Mouse (Mus musculus) heart, postnatal 14 days (tissue): ENCODE measurements around the gene Egfr. TPM values are rescaled to one million over a fixed set of nuclear protein-coding genes. Genes with fewer than 3 reads are reported as not detected.

Source experiments
- DNase-seq, 2 experiments: peaks; one replicate each; pipeline ENCODE4 v3.0.0; 2021 to 2022
- intact Hi-C: fragments of 180-260 bp; cut with DNase I; formaldehyde crosslinking; loops from one replicate; pipeline ENCODE4 v1.15.1; 2025
- long read RNA-seq, 2 experiments: library from polyadenylated mRNA; stranded (forward); transcript quantifications; one replicate each; pipeline ENCODE4 v2.0.0; 2021
- total RNA-seq, 2 experiments: library from RNA; stranded (reverse); gene quantifications; 2 replicates each; pipeline ENCODE4 v1.2.3; 2021

Gene Egfr
- 10 to 100 TPM in 1 of 2 experiments, 1 to 10 TPM in 1; 10.0 to 13.3 TPM for total RNA-seq
- long read RNA-seq, experiment 1, partial matches to known transcripts = 0 of 2 reads
- long read RNA-seq, experiment 1, other reads (novel, unspliced or antisense) = 0 of 2 reads
- long read RNA-seq, experiment 2 = 0 reads

DNA sequence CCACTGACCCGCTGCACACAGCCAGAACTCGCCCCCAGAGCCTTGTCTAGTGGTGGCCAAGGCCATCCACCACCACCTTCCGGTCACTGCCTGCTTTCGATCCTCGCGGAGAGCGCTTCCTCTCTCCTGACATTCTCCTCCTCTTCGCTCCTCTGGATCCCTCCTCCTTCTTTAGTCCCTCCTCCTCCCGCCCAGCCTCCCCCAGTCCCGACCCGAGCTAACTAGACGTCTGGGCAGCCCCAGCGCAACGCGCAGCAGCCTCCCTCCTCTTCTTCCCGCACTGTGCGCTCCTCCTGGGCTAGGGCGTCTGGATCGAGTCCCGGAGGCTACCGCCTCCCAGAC, at the start of gene Egfr:
Gene Egfr (plus strand): TSS at position 197 of the 342 bp plus-strand sequence.
- peak; percentile 67 to 76 for DNase-seq
- intact Hi-C loops = loop anchor here (5.0 kb wide), 2 partner anchors 110 to 225 kb away; no protein-coding TSS in a partner anchor

DNA sequence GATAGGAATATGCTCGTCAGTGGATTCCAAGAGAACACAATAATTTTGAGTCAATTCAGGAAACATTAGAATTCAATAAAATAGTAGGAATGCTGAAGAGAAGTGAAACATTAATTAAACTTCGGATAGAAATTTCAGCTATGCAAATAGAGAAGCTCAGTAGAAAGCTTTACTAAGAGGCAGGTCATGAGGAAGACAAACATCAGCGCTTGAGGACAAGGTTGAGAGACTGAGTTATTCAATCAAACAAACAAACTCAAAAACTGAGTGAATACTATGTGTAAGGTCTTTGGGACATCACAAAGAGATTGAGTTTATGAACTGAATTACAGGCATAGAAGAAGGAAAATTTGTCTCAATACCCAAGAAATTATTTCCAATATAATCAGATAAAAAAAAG, 48.8 kb upstream of the Egfr start:
- intact Hi-C loops = no loop called here
- DNase-seq = no peak

DNA sequence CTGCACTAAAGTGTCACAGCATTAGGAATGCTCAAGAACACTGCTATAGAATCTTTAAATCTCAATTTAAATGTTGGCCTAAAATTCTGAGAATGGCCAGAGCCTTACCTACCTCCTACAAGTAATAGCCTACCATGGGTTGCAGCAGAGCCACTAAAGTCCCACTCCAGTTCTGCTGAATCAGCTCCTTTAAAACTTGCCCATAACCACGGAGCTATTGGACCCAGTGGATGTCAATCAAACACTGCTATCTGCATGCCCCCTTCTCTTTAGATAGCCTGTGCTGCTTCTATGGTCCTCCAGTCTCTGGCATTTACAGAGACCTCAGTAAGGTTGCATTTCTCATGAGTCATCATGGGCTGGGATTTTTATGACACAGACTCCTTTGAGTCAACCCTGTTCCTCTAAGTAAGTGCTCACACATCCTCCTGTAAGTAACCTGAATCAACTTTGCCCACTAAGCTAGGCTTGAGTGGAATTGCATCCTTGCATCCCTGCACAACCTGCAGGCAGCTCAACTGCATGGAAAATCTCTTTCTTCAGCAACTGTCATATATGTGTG, 16.8 kb upstream of the Egfr start:
- no peak for DNase-seq
- intact Hi-C loops = no loop called here

DNA sequence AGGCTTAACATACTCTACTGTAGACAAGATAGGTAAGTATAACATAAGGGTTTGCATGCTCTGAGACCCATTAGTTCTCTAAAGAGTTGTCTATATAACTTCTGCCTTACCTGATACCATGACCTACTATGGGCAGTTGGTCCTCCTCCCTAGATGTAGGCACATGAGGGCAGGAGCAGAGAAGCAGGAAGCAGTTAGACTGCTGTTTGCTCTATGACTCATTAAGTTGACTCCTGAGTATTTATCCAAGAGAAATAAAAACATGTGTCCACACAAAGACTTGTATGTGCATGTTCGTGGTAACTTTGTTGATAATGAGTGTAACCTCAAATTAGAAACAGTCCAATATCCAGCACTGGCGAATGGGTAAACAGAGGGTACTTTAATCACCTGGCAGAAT, 14.7 kb upstream of the Egfr start:
- intact Hi-C loops = no loop called here
- DNase-seq = no peak

DNA sequence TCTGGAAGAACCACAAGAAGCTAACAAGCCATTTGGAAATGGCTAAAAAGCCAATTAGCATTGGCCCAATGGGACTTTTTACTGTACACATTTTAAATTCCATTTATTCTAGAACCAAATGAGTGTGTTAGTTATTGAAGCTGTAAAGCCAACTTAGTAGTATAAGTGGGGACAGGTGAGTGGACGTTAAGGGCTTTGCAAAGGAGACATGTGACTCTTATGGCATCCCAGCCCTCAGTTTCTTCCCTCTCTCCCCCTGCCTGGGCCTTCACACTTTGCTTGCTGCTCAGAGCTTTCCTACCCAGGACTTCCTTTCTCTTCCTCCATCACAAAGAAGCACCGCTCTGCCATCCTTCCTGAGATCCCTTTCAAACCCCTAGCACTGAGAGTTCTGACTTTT, 13.3 kb upstream of the Egfr start:
- intact Hi-C loops = no loop called here
- DNase-seq = no peak

DNA sequence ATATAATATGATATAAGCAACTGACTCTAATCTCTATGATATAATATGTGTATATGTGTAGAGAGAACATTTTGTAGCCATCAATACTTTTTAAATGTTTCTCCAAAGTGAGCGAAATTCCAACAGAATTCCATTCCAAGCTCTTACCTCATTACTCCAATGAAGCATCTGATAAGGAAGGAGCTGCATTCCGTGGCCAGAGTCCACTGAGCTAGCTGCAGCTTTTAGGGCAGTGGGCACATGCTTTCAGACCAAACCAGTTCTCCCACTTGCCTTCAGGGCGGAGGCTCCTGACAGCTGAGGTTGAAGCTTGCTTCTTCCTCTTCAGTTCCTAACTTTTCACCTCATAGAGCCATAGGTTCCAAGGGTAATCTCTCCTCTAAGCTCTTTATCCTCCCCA, 12.8 kb upstream of the Egfr start:
- no peak for DNase-seq
- intact Hi-C loops = no loop called here

DNA sequence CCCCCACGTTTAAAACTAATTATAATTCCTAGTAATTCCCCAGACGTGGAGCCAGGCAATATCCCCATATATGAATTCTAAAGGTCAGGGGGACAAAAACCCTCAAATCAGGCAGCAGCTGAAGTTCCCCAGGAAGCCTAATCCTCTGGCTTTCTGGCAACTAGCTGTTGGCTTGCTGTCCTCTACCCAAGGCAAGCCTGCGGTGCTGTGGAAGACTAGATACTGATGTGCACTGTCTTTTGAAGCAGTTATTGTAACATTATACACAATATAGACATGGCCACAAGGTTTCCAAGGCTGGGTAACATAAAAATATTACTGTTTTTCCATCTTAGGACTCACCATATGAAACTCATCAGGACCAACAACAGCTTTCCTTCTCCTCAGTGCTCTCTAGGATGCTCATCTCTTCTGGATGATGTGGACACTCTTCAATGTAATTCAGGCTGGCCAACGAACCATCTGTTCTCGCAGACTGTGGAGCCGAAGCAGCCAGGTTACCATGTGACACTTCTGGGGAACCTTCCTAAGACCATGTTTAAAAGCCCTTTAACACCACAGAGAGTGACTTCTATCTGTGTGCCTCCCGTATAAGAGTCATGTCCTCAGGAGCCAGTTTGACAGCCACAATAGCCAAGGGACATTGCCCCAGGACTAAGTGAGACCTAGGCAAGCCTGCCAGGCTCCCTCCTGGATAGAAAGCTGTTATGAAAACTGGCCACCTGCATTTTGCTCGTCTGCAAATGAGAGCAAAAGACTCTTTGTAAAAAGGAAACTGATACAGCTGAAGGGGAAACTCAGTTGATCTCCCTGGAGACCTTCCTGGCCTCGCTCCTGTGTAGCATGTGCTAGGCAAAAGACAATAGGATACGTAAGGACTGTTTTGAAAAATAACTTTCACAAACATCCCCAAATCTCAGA, 11.1 kb upstream of the Egfr start:
- no peak for DNase-seq
- intact Hi-C loops = no loop called here

DNA sequence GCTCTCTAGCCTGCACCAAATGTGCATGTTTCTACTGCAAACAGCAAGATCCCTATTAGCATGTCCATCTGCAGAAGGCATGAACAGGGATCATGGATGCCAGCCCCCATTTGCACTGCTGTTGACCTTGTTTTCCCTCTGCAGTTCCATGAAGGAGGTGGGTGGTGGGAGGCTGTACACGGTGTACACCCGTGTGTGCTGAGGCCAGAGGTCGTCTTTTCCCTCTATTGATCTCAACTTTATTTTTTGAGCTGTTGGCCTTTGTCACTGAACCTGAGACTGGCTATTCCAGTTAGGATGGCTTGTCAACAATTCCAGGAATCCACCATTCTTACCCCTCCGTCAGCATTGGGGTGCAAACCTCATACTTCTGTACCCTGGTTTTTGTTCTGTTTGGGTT, 9.8 kb upstream of the Egfr start:
- intact Hi-C loops = no loop called here
- DNase-seq = no peak

DNA sequence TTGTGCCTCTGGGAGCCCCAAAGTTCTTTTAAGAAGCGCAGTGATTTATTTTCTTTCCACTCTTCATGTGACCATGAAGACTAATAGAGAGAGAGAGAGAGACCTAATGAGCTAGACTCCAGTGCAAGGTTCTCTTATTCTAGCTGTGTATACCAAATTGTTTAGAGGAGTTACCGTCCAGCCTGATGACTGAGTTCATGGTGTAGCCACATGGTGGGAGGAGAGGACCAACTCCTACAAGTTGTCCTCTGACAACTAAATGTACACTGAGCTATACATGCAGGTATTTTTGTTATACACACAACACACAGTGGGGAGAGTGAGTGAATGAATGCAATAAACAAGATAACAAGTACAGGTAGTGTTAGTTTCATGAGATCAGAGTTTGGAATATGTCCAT, 9.2 kb upstream of the Egfr start:
- intact Hi-C loops = no loop called here
- no peak for DNase-seq

DNA sequence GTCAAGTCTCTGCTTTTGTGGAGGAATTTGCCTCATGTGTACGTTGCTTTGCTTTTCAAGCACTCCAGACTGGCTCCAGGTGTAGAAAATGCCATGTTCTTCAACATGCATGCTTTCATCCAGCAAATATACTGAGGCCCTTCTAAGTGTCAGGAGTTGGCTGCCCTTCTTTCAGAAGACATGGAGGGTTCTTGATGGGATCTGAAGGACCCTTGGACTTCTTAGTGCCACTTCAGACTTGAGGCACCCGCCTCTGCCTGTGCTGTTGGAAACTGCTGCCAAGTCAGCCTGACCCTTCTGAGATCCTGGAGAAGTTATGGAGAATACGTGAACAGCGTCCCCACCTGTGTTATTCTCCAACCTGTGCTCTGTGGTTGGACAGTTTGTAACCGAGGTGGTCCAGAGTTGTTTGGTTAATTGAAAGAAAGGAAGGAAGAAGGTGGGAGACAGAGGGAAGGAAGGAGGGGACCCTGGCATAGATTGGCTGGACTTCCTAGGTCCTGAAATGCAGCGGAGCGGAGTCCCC, 483 bp upstream of the Egfr start:
- intact Hi-C loops = loop anchor here (5.0 kb wide), 2 partner anchors 111 to 224 kb away; no protein-coding TSS in a partner anchor
- DNase-seq = no peak

DNA sequence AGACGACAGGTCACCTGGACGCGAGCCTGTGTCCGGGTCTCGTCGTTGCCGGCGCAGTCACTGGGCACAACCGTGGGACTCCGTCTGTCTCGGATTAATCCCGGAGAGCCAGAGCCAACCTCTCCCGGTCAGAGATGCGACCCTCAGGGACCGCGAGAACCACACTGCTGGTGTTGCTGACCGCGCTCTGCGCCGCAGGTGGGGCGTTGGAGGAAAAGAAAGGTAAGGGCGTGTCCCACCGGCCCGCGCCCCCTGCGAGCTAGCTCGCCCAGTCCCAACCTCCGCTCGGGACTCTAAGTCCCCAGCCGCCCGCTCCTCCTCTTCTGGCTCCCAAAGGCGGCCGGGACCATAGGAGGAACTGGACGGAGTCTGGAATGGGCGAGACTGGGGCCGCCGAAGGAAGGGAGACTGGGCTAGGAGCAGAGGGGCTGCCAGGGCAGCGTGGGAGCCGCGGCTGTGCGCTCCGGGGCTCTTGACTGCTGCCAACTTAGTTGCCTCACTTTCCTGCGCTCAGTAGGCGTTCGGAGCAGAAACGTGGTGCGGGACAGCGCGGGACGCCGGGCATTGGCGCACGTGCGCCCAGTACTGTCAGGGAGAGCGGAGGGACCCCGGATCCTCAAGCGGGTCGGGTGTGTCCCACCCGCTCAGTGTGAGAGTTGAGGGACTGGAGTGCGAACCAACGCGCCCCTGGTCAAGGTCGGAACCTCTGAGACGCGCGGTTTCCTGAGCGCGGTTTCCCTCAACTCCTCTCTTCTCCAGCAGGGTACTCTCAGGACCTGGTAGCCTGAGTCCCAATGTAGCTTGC, 548 bp downstream of the Egfr start:
- intact Hi-C loops = loop anchor here (5.0 kb wide), 2 partner anchors 110 to 225 kb away; no protein-coding TSS in a partner anchor
- peak; percentile 22 to 31 for DNase-seq

DNA sequence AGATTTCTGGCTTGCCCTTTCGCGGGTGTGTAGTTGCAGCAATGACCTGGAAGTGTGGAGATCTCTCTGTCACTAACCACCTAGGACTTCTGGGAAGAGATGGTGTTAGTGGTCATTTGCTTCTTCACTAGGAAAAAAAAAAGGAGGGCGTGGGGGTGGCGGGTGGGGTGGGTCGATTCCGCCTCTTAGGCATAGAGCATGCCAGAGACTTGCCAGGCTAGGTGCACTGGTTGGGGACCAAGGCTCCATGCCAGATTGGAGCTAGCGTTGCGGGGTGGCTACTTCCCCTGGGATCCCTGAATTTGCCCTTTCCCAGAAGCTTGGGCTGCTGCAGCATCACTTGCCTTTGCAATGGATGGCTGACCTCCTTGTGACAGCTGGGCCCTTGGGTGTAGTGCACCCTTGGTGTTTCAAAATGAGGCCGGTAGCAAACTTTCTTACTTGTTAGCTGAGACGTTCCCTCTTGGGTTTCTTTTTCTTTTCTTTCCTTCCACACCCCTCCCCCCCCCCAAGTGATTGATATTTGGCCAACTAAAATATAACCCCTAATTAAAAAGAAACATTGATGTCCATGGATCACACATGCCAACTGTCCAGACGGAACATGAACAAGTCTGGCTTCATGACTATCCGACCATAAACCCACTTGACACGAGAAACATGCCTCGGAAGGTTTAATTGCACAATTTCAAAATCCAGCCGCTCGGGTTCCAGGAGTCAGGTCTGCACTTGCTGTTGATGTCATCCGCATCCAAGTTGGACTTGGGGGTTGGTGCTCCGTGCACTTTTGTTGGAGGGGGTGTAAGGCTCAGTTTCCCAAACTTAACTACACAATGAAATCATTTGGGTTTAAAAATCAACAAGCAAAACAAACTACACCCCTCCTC, 1.4 kb downstream of the Egfr start:
- DNase-seq = no peak
- intact Hi-C loops = loop anchor here (5.0 kb wide), 2 partner anchors 109 to 226 kb away; no protein-coding TSS in a partner anchor

DNA sequence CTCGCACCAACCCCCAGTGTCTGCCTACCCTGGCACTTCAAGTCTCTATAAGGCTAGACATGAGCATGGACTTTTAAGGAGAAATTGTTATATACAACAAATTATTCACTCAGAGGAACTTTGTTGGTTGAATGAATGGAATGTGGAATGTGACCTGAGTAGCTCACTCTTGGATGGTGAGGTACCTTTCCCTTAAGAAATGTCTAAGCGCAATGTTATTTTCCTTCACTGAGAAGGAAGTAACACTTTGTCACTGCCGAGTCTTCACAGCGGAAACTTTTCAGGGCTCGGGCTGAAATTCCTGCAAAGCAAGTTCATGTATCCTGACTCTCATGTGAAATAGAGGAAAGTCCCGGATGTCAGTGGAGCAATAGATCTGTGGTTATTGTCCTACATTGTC, 7.9 kb downstream of the Egfr start:
- DNase-seq = no peak
- intact Hi-C loops = no loop called here

DNA sequence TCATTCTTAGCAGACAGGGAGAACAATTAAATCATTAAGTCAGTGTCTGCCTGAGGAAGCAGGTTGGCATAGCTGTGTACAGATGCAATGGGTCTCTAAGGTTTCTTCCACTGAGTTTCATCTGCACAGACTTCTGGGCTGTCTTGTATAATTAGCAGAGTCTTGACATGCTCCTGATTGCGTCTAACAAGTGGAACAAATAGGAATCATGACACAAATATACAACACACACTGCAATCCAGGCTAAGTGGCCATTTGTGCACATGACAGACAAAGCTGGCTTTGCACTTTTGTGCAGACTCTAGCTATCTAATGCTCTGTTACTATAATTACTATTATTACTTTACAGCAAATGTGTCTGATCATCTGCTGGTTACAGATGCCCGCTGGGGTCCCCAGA, 9.2 kb downstream of the Egfr start:
- no peak for DNase-seq
- intact Hi-C loops = no loop called here

DNA sequence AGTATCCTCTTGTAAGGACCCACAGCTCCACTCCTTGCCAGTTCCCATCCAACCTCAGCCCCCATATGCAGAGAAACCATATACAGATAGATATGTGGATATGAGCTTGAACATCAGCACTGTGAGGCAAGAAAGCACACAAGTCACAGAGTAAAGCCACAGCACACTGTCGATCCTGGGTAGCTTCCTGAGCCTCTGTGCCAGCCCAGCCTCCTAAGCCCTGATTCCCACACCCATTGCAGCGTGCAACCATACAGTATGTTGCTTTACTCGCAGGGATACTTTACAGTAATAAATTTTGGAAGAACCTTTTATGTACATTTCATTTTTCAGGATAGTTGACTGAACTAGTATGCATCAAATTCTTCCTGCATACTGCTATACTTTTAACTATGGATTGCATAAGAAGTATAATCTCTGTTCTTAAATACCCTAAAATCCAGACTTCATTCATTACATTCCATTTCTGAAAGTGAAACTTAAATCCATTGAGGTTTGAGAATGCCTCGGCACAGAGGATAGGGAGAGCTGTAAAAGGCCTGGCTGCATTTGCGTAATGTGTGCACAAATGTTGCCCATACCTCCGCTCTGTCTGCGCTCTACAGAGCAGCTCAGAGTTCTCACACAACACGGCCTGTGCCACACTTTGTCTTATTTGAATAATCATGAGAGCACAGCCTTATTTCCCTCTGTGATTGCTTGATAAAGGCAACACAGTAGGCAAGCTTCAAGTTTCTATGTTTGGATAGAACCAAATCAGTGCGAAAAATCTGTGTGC, 14.2 kb downstream of the Egfr start:
- intact Hi-C loops = no loop called here
- DNase-seq = no peak

DNA sequence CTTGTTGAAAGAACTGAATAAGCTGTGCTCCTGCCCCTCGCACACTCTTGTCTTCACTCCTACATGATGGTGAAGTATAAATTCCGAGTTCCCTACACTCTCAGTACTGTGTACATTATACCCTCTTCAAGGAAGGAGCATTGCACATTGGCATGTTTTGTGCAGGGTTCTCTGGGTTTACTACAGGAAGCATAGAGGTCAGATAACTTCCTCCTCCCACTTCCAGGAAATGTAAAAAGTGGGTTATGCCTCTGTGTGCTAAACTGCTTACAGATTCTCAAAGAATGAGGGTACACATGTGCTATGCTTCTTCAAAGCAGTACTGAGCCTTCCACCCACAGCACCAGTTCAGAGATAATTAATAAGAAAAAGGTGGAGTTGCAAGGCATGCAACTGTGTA, 16.0 kb downstream of the Egfr start:
- no peak for DNase-seq
- intact Hi-C loops = no loop called here

DNA sequence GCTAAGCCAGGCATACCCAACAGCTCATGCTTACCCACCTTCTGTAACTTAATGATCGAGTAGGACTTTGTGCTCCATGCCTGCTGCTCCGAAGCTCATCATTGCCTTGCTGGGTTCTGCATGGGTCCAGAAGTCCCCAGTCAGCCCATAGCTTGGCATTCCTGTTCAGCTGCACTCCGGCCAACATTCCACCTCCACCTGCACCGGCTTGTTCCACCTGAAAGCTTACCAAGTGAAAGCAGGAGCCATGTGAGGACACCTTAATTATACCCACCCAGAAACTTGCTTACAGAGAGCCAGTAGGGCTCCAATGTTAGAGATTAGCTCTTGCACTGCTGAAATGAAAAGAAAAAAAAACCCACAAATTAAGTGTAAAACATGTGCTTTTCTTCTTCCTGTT, 17.3 kb downstream of the Egfr start:
- no peak for DNase-seq
- intact Hi-C loops = no loop called here

DNA sequence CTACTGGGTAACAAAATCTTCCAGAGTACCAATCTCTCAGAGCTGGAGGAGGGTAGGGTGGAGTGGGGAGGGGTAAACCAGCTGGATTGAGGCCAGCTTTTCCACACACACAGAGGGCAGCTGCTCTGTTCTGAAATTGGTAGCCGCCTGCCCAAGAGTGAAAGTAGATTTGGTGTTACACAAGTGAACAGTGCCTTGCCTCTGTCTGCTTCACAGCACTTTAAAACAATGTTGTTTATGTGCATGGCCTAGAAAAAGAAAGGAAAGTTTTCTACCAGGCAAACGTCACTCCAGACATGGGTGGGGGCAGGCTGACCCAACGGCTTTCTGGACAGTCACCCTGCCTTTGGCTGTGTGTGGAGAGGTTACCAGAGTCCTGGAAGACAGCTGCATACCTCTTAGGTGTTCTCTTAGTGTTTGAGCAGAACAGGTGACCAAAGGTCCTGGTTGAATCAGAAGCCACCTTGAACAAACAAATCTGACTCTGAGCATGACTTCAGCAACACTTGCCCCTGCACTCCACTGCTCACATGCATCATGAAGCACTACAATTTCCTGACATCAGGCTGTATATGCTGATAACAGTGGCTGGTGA, 17.8 kb downstream of the Egfr start:
- intact Hi-C loops = no loop called here
- no peak for DNase-seq

DNA sequence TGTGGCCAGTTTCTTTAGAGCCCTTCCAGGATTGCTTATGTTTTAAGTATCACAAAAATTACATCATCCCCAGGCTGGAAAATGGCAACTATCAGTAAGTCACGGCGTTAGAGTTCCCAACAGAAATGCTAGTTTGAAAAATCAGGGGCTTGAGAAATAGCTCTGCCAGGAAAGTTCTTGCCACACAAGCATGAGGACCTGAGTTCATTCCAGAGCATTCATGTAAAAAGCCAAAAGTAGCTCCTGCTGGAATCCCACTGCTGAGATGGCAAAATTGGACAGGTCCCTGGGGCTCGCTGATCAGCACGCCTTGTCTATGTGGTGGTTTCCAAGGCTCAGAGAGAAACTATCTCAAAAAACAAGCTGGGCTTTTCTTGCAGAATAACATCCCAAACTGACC, 19.0 kb downstream of the Egfr start:
- no peak for DNase-seq
- intact Hi-C loops = no loop called here
